Mouse (Mus musculus): Measurements from ENCODE around the gene Fmnl3. TPM values are rescaled to one million over a fixed set of nuclear protein-coding genes. Genes with fewer than 3 reads are reported as not detected.
A peak's percentile ranks its signal among the peaks of the same experiment; 100 is the strongest.

Fmnl3 gene
- polyA plus RNA-seq, 1 experiment: 26.8 TPM

DNA sequence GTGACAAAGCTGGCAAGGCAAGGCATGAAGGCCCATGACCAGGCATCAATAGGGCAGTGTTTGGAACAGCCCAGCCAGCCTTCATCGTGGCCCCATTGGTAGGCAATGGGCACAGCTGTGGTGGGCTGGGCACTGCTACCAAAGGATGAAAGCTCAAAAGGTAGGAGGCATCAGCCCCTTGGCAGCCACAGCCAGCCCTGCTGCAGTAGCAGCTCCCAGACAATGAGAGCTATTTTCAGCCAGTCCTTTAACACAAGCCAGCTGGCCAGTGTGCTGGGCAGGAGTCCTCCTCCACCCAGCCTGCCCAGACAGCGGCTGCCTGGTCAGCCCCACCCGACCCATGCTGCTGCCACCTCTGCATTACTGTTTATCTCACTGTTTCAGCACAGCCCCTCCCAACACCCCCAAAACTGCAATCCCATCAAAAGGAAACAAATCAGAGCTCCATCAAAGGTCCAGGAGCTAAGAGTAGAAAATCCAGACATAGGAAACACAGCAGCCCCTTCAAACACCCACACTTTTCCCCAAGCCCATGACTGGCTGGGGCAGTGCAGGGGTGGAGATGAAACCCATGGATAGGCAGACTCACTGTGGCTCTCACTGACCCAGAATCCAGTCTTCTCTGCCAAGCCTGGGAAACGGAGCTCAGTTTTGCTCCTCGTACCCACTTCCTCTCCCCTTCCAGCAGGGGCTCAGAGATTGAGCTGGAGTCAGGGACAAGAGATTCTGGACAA, 26.7 kb downstream of the Fmnl3 start:
- TF ChIP-seq POLR2A (IDR thresholded peaks at IDR 0.05; ENCODE audit: low read depth, low read length) (no peak), CTCF (conservative IDR thresholded peaks at IDR 0.05; ENCODE audit: insufficient read depth, insufficient read length, low read depth, low read length) (no peak)
- Histone ChIP-seq H3K36me3 (ENCODE audit: control insufficient read depth, insufficient read depth, low read length) (no peaks in the 10 kb centered on the region), H3K4me1 (ENCODE audit: control insufficient read depth, insufficient read depth, low read length) (peaks cover 3% of the 10 kb centered on the region), H3K4me3 (ENCODE audit: insufficient read depth, low read depth, low read length) (no peak overlapping the region), H3K27ac (ENCODE audit: insufficient read depth, low read depth, low read length) (peak overlapping the region; percentile 22), H3K27me3 (replicated peaks; ENCODE audit: control insufficient read depth, insufficient read depth, low read length) (no peaks in the 10 kb centered on the region)
- 53% methylated on average over 5 of the region's 5 CpGs for WGBS
- peak; percentile 55 for DNase-seq

DNA sequence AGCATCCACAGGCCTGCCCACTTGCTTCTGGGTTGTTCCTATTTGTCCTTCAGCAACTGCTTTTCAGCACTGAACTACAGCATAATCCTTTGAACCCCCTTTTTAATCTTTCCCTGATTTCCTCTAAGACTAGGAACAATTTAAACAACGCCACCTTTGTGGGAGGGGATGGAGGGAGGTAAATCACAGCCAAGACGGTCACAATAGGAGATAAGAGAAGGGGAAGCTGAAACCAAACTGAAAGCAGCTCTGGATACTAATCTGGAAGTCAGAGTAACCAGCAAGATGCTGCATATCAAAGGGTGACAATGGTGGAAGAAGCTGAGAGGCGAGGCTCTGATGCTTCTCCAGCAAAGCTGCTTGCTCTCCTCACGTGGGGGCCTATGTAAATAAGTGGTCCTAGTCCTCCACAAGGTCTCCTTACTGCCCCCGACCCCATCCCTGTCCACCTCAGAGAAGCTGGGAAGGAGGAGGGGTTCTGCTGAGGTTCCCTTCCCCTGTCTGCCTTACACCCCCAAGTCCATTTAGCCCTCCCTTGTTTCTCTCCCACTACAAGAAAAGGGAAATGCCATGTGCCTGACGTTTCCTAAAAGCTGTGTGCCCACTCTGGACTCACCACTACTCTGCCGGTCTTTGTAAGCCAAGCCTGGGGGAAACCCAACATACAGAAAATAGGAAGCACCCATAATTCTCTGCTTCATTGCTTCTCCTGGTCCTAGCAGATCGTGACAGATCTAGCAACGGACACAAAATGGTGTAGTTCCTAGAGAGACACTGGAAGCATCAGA, 27.9 kb downstream of the Fmnl3 start:
- H3K27ac ChIP-seq (ENCODE audit: insufficient read depth, low read depth, low read length): 0 out of 2 replicates have a peak overlapping the region, but pooled peaks have one; percentile 2
- TF ChIP-seq CTCF (conservative IDR thresholded peaks at IDR 0.05; ENCODE audit: insufficient read depth, insufficient read length, low read depth, low read length) (no peak), POLR2A (IDR thresholded peaks at IDR 0.05; ENCODE audit: low read depth, low read length) (no peak)
- no peak for DNase-seq
- 62% methylated on average over 9 of the region's 9 CpGs for WGBS
- H3K4me1 ChIP-seq (ENCODE audit: control insufficient read depth, insufficient read depth, low read length): peaks cover 5% of the 10 kb centered on the region
- H3K36me3 ChIP-seq (ENCODE audit: control insufficient read depth, insufficient read depth, low read length): no peaks in the 10 kb centered on the region
- H3K4me3 ChIP-seq (ENCODE audit: insufficient read depth, low read depth, low read length): no peak overlapping the region
- H3K27me3 ChIP-seq (replicated peaks; ENCODE audit: control insufficient read depth, insufficient read depth, low read length): no peaks in the 10 kb centered on the region

DNA sequence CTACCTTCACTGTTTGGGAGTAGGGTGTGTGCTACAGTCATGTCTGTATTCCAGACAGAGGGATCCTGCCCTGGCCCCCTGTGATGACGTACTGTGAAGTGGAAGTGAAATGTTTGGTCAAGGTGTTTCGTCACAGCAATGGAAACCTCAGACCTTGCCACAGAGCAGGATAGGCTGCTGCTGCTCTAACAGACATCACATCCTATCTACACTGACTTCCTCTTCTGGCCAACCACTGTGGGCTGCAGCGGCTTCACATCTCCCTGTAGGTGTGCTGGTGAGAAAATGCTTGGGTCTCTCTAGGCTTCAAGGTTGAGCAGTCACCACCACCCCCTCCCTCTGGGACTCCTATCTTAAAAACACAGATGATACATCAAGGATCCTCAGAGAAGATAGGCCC, 29.2 kb downstream of the Fmnl3 start:
- Histone ChIP-seq H3K27me3 (replicated peaks; ENCODE audit: control insufficient read depth, insufficient read depth, low read length) (no peaks in the 10 kb centered on the region), H3K36me3 (ENCODE audit: control insufficient read depth, insufficient read depth, low read length) (no peaks in the 10 kb centered on the region), H3K4me3 (ENCODE audit: insufficient read depth, low read depth, low read length) (no peak overlapping the region), H3K4me1 (ENCODE audit: control insufficient read depth, insufficient read depth, low read length) (peaks cover 11% of the 10 kb centered on the region), H3K27ac (ENCODE audit: insufficient read depth, low read depth, low read length) (no peak overlapping the region)
- 76% methylated on average over 3 of the region's 3 CpGs for WGBS
- DNase-seq: no peak
- no peak for TF ChIP-seq CTCF (conservative IDR thresholded peaks at IDR 0.05; ENCODE audit: insufficient read depth, insufficient read length, low read depth, low read length)
- TF ChIP-seq POLR2A (IDR thresholded peaks at IDR 0.05; ENCODE audit: low read depth, low read length): no peak

- WGBS: 64% methylated on average over 6 of the region's 6 CpGs
- no peaks in the 10 kb centered on the region for H3K27me3 ChIP-seq (replicated peaks; ENCODE audit: control insufficient read depth, insufficient read depth, low read length)
- no peak for TF ChIP-seq CTCF (conservative IDR thresholded peaks at IDR 0.05; ENCODE audit: insufficient read depth, insufficient read length, low read depth, low read length)
- TF ChIP-seq POLR2A (IDR thresholded peaks at IDR 0.05; ENCODE audit: low read depth, low read length): no peak
- no peak overlapping the region for H3K4me3 ChIP-seq (ENCODE audit: insufficient read depth, low read depth, low read length)
- DNase-seq: no peak
- H3K36me3 ChIP-seq (ENCODE audit: control insufficient read depth, insufficient read depth, low read length): no peaks in the 10 kb centered on the region
- H3K4me1 ChIP-seq (ENCODE audit: control insufficient read depth, insufficient read depth, low read length): peaks cover 17% of the 10 kb centered on the region
- H3K27ac ChIP-seq (ENCODE audit: insufficient read depth, low read depth, low read length): peak overlapping the region; percentile 34; the same call in 1 of the 2 replicates
Measured at GRCm38 (mm10) chr15:99339669-99340068, 30.6 kb downstream of the Fmnl3 start.

GRCm38 (mm10) chr15:99338916-99339315, 31.4 kb downstream of the Fmnl3 start:
- 74% methylated on average over 2 of the region's 2 CpGs for WGBS
- Histone ChIP-seq H3K36me3 (ENCODE audit: control insufficient read depth, insufficient read depth, low read length) (no peaks in the 10 kb centered on the region), H3K4me1 (ENCODE audit: control insufficient read depth, insufficient read depth, low read length) (peaks cover 24% of the 10 kb centered on the region), H3K27me3 (replicated peaks; ENCODE audit: control insufficient read depth, insufficient read depth, low read length) (no peaks in the 10 kb centered on the region), H3K4me3 (ENCODE audit: insufficient read depth, low read depth, low read length) (no peak overlapping the region), H3K27ac (ENCODE audit: insufficient read depth, low read depth, low read length) (no peak overlapping the region)
- TF ChIP-seq POLR2A (IDR thresholded peaks at IDR 0.05; ENCODE audit: low read depth, low read length) (no peak), CTCF (conservative IDR thresholded peaks at IDR 0.05; ENCODE audit: insufficient read depth, insufficient read length, low read depth, low read length) (no peak)
- no peak for DNase-seq

DNA sequence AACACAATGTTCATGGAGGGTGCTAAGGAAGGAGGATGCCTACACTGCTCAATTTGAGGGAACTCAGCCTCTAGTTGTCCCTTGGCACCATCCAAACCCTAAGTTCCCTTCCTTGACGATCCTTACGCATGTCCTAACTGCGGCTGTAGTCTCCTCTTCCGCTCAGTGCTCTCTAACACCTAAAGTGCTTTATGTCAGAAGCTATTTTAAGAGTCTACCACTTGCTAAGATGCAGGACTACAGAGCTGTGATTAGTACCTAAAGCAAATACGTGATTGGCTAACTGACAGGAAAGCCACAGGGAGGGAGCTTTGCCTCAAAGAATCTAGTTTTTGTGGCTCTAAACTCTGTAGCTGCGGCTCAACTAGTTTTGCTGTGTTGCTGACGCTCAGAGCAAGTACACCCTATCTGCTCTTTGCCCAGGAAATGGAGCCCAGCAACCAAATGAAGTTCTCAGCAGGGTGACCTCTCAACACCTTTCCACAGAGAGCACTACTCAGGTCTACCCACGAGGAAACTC, 34.4 kb downstream of the Fmnl3 start:
- DNase-seq: no peak
- 66% methylated on average over 8 of the region's 8 CpGs for WGBS
- Histone ChIP-seq H3K4me3 (ENCODE audit: insufficient read depth, low read depth, low read length) (no peak overlapping the region), H3K36me3 (ENCODE audit: control insufficient read depth, insufficient read depth, low read length) (no peaks in the 10 kb centered on the region), H3K27me3 (replicated peaks; ENCODE audit: control insufficient read depth, insufficient read depth, low read length) (no peaks in the 10 kb centered on the region), H3K27ac (ENCODE audit: insufficient read depth, low read depth, low read length) (peak overlapping the region; percentile 26; the same call in 1 of the 2 replicates), H3K4me1 (ENCODE audit: control insufficient read depth, insufficient read depth, low read length) (peaks cover 37% of the 10 kb centered on the region)
- no peak for TF ChIP-seq POLR2A (IDR thresholded peaks at IDR 0.05; ENCODE audit: low read depth, low read length)
- TF ChIP-seq CTCF (conservative IDR thresholded peaks at IDR 0.05; ENCODE audit: insufficient read depth, insufficient read length, low read depth, low read length): no peak

GRCm38 (mm10) chr15:99334500-99334899, 35.8 kb downstream of the Fmnl3 start:
- no peaks in the 10 kb centered on the region for H3K36me3 ChIP-seq (ENCODE audit: control insufficient read depth, insufficient read depth, low read length)
- peaks cover 41% of the 10 kb centered on the region for H3K4me1 ChIP-seq (ENCODE audit: control insufficient read depth, insufficient read depth, low read length)
- DNase-seq: no peak
- no peaks in the 10 kb centered on the region for H3K27me3 ChIP-seq (replicated peaks; ENCODE audit: control insufficient read depth, insufficient read depth, low read length)
- H3K27ac ChIP-seq (ENCODE audit: insufficient read depth, low read depth, low read length): peak overlapping the region; percentile 93; the same call in 1 of the 2 replicates
- TF ChIP-seq POLR2A (IDR thresholded peaks at IDR 0.05; ENCODE audit: low read depth, low read length) (no peak), CTCF (conservative IDR thresholded peaks at IDR 0.05; ENCODE audit: insufficient read depth, insufficient read length, low read depth, low read length) (no peak)
- H3K4me3 ChIP-seq (ENCODE audit: insufficient read depth, low read depth, low read length): no peak overlapping the region
- 49% methylated on average over 6 of the region's 6 CpGs for WGBS
